Mouse (Mus musculus) right cerebral cortex, adult 18-20 months (tissue): Measurements from ENCODE around the gene Rpl35.
A peak's percentile ranks its signal among the peaks of the same experiment; 100 is the strongest.
"Not testable (repeated sequence)": the region's sequence is repeated elsewhere in the genome, so short reads cannot be mapped to it uniquely, and the experiment has no call there.

ENCODE experiments used
- DNase-seq: peaks from one replicate; pipeline ENCODE4 v3.0.0; 2022; ENCODE audit warnings: mixed read lengths

Rpl35 gene

DNA sequence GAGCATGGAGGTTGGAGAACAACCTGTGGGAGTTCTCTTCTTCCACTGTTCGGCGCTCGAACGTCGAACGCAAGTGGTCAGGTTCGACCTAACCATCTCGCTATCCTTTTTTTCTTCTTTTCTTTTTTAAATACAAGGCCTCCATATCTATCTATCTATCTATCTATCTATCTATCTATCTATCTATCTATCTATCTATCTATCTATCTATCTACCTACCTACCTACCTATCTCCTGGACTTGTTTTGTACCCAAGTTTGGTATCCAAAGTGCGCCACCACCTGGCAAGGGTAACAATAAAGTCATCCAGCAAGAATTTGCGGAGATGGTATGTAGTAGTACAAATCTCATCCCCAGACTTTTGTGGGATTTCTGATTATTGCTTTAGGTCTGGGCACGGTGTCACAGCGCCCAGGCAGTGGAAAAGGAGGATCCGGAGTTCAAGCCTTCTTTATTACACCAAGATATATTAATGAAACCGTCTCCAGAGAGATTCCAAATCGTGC lies at the start of gene Rpl35:
Rpl35 (minus strand) TSS at position 51 of the 506 bp plus-strand sequence.
- no peak for DNase-seq

DNA sequence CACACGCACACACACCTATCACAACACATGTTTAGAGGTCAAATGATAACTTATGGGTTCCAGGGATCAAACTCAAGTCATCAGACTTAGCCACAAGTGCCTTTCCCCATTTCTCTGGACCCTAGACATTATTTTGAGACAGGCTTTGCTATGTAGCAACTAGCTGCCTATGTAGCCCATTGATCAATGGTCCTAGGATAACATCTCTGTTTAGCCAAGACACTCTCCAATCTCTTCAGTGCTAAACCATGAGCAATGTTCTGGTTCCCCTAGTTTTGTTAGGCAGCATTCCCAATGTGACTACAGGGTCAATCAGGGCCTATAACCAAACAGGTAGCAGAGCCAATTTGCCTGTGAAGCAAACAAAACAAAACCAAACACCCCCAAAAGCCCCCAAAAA lies 43.1 kb upstream of the Rpl35 start:
- no peak for DNase-seq

DNA sequence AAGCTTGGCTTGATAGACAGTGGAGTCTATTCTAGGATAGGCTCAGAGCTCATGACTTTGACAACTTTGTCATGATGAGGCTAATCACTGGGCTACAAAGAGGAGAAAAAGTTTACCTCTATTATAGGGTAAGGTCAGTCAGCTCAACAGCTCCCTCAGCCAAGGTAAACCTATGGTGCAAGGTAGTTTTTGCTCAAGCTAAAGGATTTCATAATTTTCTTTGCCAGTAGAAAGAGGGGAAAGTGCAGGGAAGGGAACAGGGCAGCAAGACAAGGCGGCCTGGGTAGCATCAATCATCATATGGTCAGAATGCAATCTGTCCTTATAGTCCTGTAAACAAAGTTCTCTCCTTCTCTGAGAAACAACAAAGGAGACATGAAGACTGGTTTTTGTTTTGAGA lies 34.8 kb upstream of the Rpl35 start:
- no peak for DNase-seq

DNA sequence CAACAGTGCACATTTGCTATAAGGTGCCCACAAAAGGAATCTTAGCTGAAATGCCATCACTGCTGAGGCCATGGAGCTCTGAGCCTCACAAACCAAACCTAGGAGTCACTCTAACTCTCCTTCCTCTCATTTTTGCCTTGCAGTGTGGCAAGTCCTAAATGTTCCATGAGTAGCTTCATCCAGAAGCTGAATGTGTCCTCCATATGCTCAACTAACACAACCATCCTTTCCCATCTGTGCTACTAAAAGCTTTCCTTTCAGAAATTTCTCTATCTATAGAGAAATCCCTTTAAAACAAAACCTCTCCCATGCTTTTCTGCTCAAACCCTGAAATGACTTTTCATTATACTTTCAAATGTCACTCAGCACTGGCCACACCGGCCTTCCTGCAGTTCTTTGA lies 26.2 kb upstream of the Rpl35 start:
- peak; percentile 16 for DNase-seq

DNA sequence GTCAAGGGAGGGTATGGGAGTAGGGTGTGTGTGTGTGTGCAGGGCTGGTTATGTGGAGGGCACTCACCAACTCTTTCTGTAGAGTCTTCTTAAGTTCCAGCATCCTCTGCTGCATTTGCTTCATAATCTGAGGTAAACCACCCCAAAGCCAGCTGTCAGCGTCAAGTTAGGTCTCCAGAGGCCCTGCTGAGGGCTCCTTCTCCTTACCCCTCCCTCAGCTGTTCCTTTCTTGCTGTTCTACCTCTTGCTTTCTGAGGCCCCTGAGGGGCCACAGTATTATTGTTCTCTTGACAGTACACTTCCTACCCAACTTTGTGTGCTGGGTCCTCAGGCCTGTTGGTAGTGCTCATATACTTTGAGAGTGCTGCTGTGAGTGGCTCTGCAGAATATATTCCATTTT lies 14.6 kb upstream of the Rpl35 start:
- no peak for DNase-seq

DNA sequence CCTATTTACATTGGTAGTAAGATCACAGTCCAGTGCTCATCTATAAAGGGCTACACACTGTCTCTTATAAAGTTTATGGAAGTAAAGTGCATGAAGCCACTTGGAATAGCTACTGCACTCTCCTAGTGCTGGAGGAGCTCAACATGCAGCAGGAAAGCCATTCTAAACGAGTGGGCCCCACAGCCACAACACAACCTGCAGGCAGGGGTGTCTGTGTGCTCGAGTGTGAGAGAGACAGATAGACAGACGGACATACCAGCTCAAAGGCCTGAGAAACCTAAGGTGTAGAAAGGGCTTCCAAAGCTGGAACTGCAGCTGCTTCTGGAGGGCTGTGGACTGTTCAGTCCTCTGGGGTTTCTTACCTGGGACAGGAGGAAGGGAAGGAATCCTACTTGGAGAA lies 11.2 kb upstream of the Rpl35 start:
- no peak for DNase-seq

DNA sequence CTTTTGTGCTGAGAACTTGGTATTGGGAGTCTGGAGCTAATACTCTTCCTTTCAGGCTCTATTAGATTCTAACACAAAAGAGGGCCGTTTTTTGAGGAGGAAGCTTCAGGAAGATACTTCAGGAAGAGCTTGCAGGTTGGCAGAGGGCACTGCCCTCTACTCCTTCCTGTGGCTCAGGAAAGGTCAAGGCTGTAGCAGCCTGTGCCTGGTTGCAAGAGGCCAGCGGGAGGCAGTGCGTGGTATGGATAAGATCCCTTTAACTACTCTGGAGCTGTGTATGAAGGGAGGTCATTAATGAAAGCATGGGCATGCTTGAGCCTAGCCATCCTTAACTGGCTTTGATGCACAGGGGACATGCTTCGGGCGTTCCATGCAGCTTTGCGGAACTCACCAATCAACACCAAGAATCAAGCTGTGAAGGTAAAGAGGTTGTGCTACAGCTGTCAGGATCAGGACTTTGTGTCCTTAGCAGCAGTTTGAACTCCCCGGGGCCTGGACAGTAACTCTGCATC lies 7.4 kb upstream of the Rpl35 start:
- no peak for DNase-seq

DNA sequence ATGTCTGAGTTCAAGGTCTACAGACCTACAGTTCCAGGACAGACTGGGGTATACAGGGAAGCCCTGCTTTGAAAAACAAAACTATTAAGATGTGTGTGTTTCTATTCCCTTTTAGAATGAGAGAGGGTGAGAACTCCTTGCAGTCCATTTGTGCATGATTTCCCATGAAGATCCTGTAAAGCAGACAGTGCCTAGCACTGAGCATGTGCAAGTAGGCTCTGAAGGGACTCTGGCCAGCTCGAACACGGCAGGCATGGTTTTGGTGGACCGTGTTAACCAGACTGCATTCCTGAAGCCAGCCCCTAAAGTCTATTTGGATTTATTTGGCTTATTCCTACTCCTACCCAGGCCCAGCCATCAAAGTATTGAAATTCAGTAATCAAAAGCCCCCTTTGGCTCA lies 6.5 kb upstream of the Rpl35 start:
- no peak for DNase-seq

DNA sequence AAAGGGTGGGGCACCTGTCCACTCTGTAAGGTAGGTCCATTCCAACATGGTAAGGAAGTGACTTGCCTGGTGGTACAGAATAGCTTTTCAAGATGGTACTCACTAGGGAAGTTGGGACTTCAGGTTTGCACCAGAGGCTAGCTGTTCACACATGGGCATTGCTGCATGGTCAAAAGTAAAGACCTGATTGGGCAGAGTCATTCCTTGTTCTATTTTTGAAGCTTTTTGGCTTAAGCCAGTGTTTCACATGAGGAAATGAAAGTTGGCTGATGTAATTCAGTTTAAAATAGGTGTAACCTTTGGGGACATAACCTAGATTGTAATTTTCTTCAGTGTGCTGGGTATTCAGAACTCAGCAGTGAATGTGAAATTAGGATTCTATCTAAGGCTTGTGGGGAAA lies 5.8 kb upstream of the Rpl35 start:
- DNase-seq: no peak

DNA sequence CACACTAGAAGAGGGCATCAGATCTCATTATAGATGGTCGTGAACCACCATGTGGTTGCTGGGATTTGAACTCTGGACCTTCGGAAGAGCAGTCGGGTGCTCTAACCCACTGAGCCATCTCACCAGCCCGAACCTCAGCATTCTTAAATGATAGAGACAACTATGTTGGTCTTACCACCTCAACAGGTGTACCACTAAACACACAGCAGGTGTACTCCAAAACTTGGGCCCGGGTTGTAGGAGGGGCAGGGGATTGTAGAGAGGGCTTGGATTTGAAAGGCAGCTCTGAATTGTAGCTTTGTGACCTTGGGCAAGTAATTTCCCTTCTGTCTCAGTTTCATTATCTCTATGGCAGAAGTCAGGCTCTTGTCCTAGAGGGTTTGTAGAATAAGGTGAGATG lies 4.7 kb upstream of the Rpl35 start:
- DNase-seq: not testable (repeated sequence)

DNA sequence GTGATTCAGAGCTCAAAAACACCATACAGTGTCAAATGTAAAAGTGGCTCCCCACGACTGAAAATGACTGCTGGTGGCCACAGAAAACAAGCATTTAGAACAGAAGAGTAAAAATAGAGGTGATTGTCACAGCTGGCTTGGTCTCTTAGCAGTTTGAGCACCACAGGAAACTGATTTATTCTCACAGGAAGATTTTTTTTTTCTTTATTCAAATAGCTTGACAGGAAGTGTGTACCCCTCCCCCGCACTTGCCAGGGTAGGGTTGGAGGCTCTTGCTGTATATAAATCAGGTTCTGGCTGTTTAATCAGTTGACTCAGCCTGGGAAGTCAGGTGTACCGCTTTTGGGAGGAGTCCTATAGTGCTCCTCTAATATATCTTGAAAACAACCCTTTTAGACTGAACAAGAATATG lies 3.5 kb upstream of the Rpl35 start:
- DNase-seq: peak; percentile 57

DNA sequence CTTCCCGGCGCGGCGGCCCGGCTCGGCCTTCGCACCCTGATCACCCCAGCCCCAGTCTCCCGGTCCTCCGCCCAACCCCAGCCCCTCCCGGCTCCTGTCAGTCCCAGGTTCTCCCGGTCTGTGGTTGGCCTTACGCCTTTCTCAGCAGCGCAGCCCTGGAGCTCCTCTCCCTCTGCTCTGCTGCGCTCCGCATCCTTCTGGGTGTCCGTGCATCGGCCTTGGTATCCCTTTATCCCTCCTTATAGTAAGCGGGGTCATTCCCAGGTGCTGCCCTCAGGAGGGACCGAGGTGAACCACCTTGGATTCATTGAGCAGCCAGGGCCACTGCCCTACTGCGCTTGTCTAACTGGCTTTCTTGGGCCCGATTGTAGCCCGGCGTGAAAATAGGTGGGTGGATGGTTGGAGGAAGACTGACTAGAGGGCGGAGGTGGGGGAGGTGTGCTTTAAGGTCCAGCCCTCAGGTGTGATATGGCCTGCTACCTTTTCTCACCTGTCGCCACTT lies 3.0 kb upstream of the Rpl35 start:
- peak; percentile 49 for DNase-seq

DNA sequence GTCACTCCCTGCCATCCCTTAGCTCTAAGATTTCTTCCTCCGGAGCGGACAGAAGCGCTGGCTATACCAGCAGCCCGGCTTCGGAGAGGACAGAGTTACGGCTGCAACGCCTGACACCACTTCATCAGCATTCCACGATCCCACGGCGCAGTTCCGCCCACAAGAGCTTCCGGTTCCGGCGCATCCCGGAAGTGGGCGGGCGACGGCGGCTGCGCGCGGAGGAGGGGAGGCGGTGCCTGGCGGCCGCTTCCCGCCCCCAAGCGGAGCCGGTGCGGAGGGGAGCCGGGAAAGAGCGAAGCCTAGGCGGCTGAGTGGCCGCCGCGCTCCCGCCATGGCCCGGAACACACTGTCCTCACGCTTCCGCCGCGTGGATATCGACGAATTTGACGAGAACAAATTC lies 2.4 kb upstream of the Rpl35 start:
- peak; percentile 97 for DNase-seq

DNA sequence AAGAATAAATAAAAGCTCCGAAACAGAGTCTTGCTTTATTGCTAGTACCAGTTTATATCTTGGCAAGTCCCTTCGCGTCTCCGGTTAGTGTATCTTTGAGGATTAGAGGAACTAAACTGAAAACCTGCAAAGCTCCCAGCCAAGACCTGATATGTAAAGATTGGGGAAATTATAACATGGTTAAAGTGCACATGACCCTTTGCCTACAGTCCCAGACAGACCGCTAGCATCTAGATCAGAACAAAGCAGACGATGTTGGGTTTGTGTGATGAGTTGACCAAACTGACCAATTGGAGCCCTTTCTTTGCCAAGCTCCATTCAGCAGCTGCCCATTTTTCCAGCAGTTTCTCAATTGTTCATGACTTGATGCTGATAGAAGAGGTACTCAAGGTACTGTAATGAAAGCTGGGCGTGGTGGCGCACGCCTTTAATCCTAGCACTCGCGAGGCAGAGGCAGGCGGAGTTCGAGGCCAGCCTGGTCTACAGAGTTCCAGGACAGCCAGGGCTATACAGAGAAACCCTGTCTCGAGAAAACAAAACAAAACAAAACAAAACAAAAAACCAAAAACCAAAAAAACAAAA lies 816 bp upstream of the Rpl35 start:
- no peak for DNase-seq

DNA sequence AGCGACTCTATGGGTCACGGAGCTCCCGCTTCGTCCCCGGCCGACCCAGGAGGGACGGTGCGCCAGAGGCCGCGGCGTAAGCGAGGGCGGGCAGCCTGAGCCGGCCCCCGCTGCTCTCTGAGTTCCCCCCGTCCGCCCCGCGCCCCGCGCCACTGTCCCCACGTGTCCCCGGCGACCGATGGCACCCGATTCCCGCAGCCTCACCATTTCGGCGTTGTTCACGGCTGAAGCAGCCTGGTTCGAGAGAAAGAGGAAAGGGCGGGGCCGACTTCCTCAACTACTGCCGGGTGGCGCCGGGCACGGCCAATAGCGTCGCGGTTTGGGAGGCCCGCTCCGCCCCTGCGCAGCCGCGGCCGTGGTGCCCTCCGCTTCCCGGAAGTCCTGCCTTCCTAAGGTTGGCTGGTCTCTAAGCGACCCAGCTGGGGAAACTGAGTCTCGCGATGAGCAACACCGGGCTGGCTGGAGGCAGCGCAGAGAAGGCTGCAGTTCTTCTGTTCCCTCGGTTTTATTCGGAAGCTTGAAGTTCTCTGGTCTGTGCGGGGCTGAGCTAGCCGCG lies 466 bp downstream of the Rpl35 start, which contains the start of gene Arpc5l:
Arpc5l (plus strand) TSS at position 469 of the 556 bp plus-strand sequence.
- peak; percentile 95 for DNase-seq

DNA sequence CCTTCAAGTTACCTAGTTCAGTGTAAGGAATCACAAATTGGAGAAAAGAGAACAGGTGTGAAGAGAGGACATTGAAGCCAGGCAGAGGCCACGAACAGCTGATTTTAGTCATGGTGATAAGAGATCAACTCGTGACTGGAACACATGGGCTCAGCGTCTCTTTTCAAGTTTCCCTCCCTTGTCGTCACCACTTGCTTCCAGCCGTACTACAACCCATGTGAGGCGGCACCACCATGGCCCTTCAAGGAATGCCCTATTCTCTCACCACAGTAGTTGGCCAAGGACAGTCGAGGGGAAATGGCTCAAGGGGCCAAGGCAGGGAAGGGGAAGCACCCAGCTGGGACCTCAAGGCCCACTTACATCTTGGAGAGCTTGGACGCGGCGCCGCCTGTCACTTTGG lies 1.1 kb downstream of the Rpl35 start:
- DNase-seq: no peak

DNA sequence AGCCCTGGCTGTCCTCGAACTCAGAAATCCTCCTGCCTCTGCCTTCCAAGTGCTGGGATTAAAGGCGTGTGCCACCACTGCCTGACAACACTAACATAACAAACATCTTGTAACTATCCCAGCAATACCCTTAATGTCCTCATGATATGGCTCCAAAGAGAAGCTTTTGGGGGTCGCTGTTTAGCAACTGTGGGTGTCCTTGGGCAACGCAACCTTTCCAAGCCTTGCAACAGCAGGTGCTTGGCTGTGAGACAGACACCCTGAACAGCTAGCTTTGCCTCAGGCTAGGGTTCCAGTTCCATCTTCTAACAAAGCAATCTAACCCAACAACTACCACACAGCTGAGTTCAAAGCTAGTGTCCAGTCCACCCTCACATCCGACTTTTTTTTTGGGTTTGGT lies 1.9 kb downstream of the Rpl35 start:
- no peak for DNase-seq

DNA sequence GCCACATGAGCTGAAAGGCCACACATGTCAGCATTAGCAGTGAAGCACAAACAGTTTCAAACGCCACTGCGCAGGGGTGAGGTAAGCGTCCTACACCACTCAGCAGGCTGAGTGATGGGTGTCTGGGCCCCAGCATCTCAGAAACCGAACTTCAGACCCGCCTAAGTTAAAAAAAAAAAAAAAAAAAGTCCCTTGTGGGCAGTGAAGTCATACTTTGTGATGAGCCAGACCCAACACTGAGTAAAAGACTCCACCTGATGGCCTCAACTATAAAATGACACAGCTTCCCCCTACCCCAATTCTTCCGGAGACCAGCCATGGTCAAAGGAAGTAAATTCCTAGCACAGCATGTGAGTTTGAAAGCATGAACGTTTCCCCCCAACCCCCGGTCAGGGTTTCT lies 2.3 kb downstream of the Rpl35 start:
- DNase-seq: no peak

DNA sequence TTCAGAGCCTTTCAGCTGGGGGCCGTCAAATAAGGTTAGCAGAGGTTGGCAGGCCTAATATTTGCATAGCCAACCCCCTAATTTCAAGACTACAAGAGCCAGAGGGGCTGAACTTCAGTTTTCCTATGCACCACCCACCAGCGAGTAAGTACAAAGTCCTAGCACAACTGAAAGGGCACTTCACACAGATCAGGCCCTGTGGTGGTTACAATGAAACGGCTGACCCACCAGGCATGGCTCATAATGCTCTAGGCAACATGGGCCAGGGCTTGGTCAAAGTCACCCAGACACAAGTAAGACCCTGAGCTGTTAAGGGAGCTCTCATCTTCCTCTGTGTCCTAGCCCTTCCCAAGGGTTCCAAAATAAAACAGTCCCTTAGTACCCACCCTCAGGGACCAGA lies 3.6 kb downstream of the Rpl35 start:
- no peak for DNase-seq

DNA sequence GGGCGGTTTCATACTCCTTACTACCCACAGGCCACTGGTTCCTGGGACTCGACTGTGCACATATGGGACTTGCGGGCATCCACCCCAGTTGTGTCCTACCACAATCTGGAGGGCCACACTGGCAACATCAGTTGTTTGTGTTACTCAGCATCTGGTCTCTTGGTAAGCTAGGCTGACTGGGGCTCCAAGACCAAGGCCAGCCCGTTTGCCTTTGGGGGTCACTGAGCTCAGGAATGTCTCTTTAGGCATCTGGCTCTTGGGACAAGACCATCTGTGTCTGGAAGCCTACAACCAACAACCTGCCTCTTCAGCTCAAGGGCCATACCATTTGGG lies 4.9 kb downstream of the Rpl35 start:
- DNase-seq: no peak

DNA sequence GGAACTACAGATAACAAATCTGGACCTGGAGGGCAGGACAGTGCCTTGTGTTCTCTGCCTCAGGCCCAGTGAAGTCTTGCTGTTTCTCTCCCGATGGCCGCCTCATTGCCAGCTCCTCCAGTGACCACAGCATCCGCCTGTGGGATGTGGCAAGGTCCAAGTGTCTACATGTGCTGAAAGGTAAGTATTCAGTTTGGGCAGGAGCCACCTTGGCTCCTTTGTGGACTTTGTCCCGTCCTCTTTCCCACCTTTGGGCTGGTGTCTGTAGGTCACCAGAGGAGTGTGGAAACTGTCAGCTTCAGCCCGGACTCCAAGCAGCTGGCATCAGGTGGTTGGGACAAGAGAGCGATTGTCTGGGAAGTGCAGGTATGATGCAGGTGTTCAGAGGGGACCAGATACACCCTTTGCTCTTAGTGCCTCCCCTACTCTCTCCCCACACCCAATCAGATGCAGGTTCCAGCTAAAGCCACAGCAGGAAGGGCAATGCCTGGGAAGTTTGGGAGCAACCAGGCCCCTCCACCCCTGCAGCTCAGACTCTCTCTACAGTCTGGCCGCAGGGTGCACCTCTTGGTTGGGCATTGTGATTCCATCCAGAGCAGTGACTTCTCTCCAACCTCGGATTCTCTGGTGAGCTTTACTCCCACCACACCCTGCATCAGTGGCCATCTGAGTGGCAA lies 5.4 kb downstream of the Rpl35 start:
- no peak for DNase-seq

DNA sequence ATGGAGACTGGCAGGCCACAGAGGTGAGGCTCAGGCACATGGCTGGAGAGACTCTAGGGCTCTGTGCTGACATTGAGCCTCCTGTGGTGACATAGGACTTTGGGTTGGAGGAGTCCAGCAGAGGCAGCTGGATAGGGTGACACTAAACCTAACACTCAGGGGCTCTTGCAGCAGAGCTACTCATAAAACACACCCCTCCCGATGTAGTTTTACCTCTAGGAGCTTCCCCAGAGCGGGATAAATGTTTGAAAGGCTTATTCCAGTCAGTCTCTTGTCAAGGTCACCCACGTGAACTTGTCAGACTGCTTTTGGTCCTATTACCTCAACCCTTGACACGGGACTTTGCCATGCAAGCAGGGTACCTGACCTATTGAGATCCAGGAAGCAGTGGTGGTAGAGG lies 6.0 kb downstream of the Rpl35 start:
- DNase-seq: no peak

DNA sequence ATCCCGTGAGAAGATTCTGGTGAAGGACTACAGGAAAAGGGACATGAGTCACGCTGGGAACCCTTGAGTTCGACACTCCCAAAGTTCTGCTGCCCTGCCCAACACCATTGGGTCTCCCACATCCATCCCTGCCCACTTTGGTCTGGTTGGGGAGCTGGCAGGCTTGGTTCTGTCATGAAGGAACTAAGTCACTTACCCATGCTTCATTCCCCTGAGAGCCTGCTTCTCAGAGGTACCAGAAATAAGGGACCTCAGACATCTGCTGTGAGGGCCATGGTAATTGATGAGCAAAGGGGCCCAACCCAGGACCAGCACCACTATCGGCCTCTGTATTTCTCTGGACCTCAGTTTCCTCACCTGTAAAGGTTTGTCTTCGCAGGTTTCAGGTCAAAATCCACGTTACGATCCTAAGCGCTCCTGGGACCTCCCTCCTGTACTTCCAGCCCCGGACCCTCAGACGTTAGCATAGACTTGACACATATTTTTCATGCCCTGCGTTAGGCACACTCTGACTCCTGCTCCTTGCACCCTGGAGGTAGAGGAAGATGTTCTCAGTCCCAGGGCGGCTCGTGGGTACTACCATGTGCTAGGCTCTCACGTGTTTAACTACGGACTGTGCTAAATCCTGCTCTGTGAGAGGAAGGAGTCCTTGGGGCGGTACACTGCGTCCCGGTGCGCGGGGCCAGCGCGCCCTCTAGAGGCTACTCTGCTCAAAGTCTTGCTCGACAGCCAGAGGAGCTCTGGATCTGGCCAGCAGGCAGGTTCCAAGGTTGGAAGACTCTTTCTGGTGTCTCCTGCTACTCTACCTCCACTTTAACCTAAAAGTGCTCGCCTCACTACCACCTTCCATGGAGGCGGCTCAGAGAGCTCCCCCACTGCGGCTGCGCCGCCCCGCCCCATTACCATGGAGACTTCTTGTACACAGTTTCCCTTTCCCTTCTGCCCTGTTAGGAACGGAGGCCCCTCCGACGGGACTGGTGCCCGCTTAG lies 7.7 kb downstream of the Rpl35 start, which contains the start of gene Wdr38:
Wdr38 (plus strand) TSS at position 91 of the 989 bp plus-strand sequence.
- peak; percentile 90 for DNase-seq
